Mouse (Mus musculus) adrenal gland, postnatal 10 days (tissue): ENCODE measurements around the gene Tacr2. TPM values are rescaled to one million over a fixed set of nuclear protein-coding genes. Genes with fewer than 3 reads are reported as not detected.
A peak's percentile ranks its signal among the peaks of the same experiment; 100 is the strongest.

Experiments
- DNase-seq: peaks from one replicate; pipeline ENCODE4 v3.0.0; 2021; ENCODE audit warnings: mixed read lengths
- total RNA-seq, 2 experiments: library from RNA; stranded (reverse); gene quantifications; 2 replicates each; pipeline ENCODE4 v1.2.3; 2021

Tacr2 gene
- total RNA-seq, 2 experiments from 2014 or later: 9.0 to 9.5 TPM

DNA sequence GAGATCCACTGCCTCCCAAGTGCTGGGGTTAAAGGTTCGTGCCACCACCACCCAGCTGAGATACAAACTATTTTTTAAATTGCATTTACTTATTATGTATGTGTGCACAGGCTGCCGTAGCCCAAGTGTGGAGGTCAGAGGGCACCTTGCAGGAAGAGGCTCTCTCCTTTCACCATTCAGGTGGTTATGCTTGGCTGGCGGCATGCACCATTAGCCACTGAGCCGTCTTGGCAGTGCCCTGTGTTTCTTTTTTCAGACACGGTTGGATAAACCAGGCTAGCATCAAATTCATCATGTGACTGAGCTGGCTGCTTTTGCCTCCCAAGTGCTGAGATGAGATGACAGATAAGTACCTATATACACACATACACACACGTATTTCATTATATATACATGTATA is 13.0 kb upstream of the Tacr2 start:
- no peak for DNase-seq

DNA sequence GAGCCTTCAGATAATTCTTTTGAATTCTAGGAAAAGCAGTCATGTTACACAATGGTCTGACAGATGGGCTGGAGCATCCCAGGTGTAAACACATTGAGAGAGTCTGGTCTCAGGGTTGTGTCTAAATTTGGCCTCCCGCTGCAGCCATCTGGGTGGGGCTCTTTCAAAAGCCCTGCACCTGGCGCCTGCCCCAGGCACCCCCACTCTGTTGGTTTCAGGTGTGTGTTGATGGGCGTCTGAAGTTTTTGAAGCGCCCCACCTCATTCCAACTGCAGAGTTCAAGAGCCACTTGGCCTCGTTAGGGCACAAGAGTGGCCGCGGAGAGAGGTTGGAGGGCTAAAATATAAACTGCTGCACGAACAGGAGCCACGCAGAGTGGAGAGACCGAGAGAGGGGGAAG is 9.9 kb upstream of the Tacr2 start:
- no peak for DNase-seq

GRCm38 (mm10) chr10:62242896-62243295 is 9.3 kb upstream of the Tacr2 start:
- DNase-seq: peak; percentile 78

- DNase-seq: no peak
Measured at GRCm38 (mm10) chr10:62244067-62244466, 8.2 kb upstream of the Tacr2 start.

GRCm38 (mm10) chr10:62247156-62247555 is 5.1 kb upstream of the Tacr2 start:
- no peak for DNase-seq

- no peak for DNase-seq
Measured at GRCm38 (mm10) chr10:62247815-62248214, 4.4 kb upstream of the Tacr2 start.

DNA sequence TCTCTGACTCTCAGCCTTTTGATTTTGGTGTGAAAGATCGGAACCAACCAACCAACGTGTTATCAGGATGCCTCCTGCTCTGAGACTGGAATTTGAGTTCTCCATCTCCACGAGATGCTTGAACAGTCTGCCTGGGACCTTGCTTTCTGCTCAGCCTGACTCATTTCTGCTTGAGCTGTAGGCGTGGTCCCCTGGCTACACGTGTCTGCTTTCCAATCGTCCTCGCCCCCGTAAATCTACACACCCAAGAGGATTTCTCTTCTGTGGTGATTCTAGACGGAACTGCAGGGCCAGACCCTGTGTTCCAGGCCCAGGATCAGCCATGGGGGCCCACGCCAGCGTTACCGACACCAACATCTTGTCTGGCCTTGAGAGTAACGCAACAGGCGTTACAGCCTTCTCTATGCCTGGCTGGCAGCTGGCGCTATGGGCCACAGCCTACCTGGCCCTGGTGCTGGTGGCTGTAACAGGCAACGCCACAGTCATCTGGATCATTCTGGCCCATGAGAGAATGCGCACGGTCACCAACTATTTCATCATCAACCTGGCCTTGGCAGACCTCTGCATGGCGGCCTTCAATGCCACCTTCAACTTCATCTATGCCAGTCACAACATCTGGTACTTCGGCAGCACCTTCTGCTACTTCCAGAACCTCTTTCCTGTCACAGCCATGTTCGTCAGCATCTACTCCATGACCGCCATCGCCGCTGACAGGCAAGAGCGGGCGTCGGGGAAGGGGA is 428 bp downstream of the Tacr2 start:
- peak; percentile 56 for DNase-seq

DNA sequence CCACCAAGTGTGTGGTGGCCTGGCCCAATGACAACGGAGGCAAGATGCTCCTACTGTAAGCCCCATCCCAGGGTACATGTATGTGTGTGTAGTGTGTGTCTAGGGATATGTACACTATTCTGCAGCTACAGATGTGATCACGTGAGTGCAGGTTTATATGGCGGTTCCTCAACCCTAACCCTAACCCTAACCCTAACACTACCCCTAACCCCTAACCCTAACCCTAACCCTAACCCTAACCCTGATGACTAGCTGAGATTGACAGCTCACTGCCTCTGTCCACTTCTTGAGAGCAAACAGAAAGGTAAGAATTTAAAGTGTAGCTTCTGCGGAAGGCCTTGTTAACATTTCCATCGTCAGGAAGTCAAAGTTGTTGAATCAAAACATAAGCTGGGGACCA is 6.1 kb downstream of the Tacr2 start:
- DNase-seq: no peak

- DNase-seq: peak; percentile 80
Measured at GRCm38 (mm10) chr10:62261115-62261886, 9.1 kb downstream of the Tacr2 start.

GRCm38 (mm10) chr10:62264299-62264698 is 12.1 kb downstream of the Tacr2 start:
- DNase-seq: no peak

GRCm38 (mm10) chr10:62269278-62269677 is 17.0 kb downstream of the Tacr2 start:
- DNase-seq: no peak

GRCm38 (mm10) chr10:62275235-62275634 is 23.0 kb downstream of the Tacr2 start:
- DNase-seq: peak; percentile 93

DNA sequence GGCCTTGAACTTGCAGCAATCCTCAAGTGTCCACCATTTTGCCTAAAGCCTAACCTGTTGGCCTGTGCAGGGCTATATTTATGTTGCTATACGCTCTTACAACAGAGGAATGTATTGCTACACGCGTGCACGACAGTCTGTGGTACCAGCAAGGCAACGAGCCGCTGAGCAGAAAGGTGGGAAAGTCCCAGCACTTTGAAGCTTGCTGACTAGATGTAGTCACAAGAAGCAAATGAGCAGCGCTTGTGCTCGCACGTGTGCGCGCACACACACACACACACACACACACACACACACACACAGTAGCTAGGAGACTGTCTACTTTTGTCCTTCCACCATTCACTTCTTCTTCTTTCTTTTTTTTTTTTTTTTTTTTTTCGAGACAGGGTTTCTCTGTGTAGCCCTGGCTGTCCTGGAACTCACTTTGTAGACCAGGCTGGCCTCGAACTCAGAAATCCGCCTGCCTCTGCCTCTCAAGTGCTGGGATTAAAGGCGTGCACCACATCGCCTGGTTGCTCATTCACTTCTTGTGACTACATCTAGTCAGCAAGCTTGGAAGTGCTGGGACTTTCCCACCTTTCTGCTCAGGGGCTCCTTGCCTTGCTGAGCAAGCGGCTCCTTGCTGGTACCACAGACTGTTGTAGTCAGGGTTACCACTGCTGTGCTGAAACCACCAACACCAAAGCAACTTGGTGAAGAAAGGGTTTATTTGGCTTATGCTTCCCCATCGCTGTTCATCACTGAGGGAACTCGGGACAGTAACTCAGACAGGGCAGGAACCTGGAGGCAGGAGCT is 25.5 kb downstream of the Tacr2 start:
- DNase-seq: no peak

DNA sequence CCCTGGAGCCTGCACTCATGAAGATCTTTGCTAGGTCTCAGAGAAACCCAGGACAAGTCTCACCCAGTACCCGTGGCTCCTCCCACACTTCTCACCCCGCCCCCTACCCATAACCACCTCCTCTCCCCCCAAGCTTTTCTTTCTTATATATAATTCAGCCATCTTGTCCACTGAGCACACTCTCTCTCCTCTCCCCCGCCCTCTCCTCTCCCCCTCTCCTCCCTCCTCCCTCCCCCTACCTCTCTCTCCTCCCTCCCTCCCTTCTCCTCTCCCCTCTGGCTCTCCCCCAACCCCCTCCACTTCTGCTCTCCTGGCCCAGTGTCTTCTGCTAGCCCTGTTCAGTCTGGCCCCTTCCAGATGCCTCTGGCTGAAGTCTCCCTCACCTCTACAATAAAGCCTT is 26.8 kb downstream of the Tacr2 start:
- no peak for DNase-seq

DNA sequence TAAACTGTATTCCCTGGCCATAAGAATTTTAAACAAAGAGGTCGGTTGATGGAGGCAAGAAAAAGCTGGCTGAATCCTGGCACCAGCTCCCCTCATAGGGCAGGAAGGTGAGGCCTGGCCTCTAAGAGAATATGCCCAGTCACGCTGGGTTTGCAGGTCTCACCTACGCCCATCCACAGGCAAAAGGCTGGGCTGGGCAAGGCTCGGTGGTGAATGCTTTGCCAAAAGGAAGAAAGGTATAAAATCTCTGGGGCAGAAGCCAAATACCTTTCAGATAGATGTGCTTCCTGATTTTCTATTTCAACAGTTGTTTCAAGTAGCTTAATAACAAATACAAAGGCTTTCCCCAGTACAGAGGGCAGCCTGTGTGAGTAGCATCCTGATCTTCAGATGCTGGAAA is 27.4 kb downstream of the Tacr2 start:
- no peak for DNase-seq

DNA sequence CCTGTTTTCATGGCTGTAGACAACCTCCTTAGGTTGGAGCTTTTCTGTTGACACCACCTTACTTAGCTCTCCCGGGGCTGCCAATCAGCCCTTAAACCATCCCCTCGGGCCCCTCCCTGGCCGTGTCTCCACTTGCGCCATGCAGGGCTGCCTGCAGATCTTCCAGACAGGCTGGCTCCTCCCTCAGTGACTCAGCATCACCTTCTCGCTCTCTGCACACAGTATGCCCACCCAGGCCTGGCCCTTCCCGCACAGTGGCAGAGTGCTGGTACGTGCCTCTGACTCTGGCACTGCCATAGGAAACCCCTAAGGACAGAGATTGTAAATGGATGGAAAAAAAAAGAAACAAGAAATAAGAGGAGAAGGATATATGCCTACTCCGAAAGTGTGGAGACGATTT is 30.5 kb downstream of the Tacr2 start:
- DNase-seq: no peak

DNA sequence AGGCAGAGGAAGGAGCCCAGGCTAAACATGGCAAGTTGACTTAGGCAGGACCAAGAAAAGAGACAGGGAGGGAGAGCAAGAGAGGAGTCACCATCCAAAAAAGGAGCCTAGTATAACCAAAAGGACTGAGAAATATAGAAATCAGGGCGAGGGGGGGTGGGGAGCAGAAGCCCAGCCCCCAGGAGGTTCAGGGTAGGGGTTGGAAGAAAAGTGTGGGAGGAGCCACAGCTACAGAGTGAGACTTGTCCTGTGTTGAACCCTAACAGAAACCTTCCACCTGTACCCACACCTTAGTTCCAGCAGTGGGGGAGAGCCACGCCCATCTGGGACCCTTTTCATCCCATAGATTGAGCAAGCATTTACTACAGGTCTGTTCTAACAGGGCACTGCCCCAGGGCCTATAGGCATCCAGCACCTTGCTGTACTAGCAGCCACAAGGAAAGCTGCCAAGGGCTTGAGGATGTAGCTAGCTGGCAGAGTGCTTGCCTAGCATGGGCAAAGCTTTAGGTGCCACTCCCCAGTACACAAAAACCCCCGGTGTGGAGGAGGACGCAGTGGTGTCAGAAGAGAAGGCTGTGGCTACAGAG is 31.1 kb downstream of the Tacr2 start:
- DNase-seq: no peak

- DNase-seq: peak; percentile 45
Measured at GRCm38 (mm10) chr10:62287460-62288124, 35.4 kb downstream of the Tacr2 start.

DNA sequence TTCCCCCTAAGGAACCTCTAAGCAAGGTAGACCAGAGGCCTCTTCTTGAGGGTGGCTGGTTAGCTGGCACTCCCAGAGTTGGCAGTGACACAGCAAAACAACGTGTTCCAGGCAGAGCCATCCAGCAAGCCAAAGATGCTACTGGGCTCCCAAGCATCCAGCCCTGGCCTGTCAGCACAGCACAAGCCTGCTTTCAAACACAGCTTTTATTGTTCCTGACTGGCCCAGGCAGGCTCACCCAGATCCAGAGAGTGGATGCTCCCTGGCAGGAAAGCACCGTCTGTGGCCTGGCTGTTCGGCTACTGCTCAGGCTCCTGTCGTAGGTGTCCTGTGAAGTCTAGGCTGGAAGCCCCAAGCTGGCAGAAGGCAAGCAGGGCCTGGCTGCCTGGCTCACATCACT is 41.9 kb downstream of the Tacr2 start:
- no peak for DNase-seq

- DNase-seq: no peak
Measured at GRCm38 (mm10) chr10:62296086-62296872, 44.0 kb downstream of the Tacr2 start.
